In the genomic region with DNA sequence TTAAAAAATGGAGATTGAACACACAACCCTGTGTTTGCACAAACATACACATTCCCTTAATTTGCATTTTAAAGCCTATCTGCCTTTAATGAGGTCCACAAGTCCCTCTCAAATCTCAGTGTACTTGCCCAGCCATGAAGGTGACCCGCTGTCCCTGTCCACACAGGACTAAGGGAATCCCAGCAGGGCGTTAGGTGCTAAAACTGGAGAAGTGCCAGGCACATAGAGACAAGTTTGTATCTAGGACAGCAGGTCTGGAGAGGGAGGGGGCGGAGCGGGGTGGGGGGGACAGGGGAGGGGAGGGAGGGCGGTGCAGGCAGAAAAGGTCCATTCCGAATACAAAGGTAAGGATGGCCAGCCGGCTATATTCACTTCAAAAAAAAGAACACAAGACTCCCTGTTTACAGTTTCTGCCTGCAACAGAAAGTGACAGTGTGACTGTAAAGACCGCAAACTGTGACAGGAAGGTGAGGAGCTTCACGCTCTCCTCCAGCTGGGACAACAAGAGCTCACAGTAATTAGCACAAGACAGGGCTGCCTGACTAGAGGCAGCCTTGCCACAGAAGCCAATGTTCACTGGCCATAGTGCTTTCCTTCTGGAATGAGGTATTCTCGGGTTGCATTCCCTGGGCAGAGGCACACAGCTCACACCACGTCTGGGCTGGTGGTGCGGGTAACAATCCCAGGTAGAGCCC, we compare ENCODE assay signal across 10 mouse cellular contexts. TPM values are rescaled to one million over a fixed set of nuclear protein-coding genes. Genes with fewer than 3 reads are reported as not detected.
DNase-seq lines count a peak whose midpoint lies in the region; ATAC-seq and TF ChIP-seq lines count a peak whose summit lies in the region.
"Had no signal": no experiment of that assay in that cellular context is flagged by ENCODE, and none has a peak within 500 bp of the region (broad histone marks: within the 10 kb centered on the region; RNA-seq: fewer than 3 reads in every experiment).

No protein-coding gene starts in this region.

- no peak overlapping the region for H3K4me3 ChIP-seq in midbrain, embryonic 10.5 days
- no peak overlapping the region for H3K4me3 ChIP-seq in midbrain, postnatal 0 days (ENCODE audit: low read depth, low read length)
- no peak overlapping the region for H3K4me3 ChIP-seq in heart, embryonic 14.5 days (ENCODE audit: control insufficient read depth in 1 of 2, insufficient read depth in 1 of 2, low read depth in 1 of 2, low read length in 2 of 2)
- H3K4me3 ChIP-seq: embryonic facial prominence, embryonic 12.5 days had no signal

- no peak overlapping the region for H3K9ac ChIP-seq in midbrain, postnatal 0 days (replicated peaks; ENCODE audit: low read length, poor library complexity, severe bottlenecking)
- H3K9ac ChIP-seq in heart, embryonic 14.5 days (ENCODE audit: low read length) = no peak overlapping the region
- H3K9ac ChIP-seq: embryonic facial prominence, embryonic 12.5 days had no signal

- H3K36me3 ChIP-seq in midbrain, embryonic 10.5 days = no peaks in the 10 kb centered on the region
- no peaks in the 10 kb centered on the region for H3K36me3 ChIP-seq in midbrain, postnatal 0 days (ENCODE audit: insufficient read depth, low read length)
- H3K36me3 ChIP-seq in heart, embryonic 14.5 days (ENCODE audit: control insufficient read depth, insufficient read depth, low read length) = no peaks in the 10 kb centered on the region
- H3K36me3 ChIP-seq: embryonic facial prominence, embryonic 12.5 days had no signal

- 24% methylated on average over 12 of the region's 12 CpGs for WGBS in midbrain, embryonic 10.5 days
- 27% methylated on average over 12 of the region's 12 CpGs for WGBS in midbrain, postnatal 0 days
- 19% methylated on average over 11 of the region's 12 CpGs for WGBS in heart, embryonic 14.5 days

- peak; percentile 34 for DNase-seq in embryo, embryonic 11 days
- no peak for DNase-seq in embryo, embryonic 9.5 days (ENCODE audit: extremely low spot score)
- no peak for DNase-seq in midbrain, embryonic 10.5 days (ENCODE audit: low spot score)
- DNase-seq in midbrain, postnatal 0 days (ENCODE audit: low spot score) = no peak
- peak; percentile 65 to 89 for DNase-seq in kidney, postnatal 25 days
- DNase-seq in gastrocnemius, postnatal 14 days = no peak
- DNase-seq: B cell, adult 2 months had no signal

- peaks cover 46% of the 10 kb centered on the region for H3K4me1 ChIP-seq in midbrain, embryonic 10.5 days
- H3K4me1 ChIP-seq in midbrain, postnatal 0 days (ENCODE audit: insufficient read depth, low read length) = no peaks in the 10 kb centered on the region
- peaks cover 32 to 37% of the 10 kb centered on the region in 2 experiments for H3K4me1 ChIP-seq in heart, embryonic 14.5 days (ENCODE audit: control insufficient read depth in 2 of 2, insufficient read depth in 2 of 2, low read length in 2 of 2)

- TF ChIP-seq CTCF in midbrain, postnatal 0 days (IDR thresholded peaks at IDR 0.05) = no peak

- H3K27me3 ChIP-seq in midbrain, embryonic 10.5 days (ENCODE audit: low read depth, poor library complexity, severe bottlenecking) = no peaks in the 10 kb centered on the region
- H3K27me3 ChIP-seq in midbrain, postnatal 0 days (ENCODE audit: insufficient read depth, low read length) = no peaks in the 10 kb centered on the region
- H3K27me3 ChIP-seq in heart, embryonic 14.5 days (ENCODE audit: control insufficient read depth, insufficient read depth, low read length) = no peaks in the 10 kb centered on the region
- H3K27me3 ChIP-seq: embryonic facial prominence, embryonic 12.5 days had no signal

- H3K9me3 ChIP-seq in midbrain, embryonic 10.5 days (replicated peaks) = no peaks in the 10 kb centered on the region
- H3K9me3 ChIP-seq in midbrain, postnatal 0 days (ENCODE audit: low read length) = no peaks in the 10 kb centered on the region
- H3K9me3 ChIP-seq in heart, embryonic 14.5 days (ENCODE audit: control insufficient read depth, low read length) = no peaks in the 10 kb centered on the region
- H3K9me3 ChIP-seq: embryonic facial prominence, embryonic 12.5 days had no signal

- ATAC-seq in midbrain, postnatal 0 days (ENCODE audit: low FRiP score) = no peak
- ATAC-seq in heart, embryonic 14.5 days (ENCODE audit: insufficient number of reproducible peaks, insufficient read depth, low FRiP score, low read depth) = peak; percentile 62; the same call in 1 of the 2 replicates
- ATAC-seq in megakaryocyte-erythroid progenitor cell, adult 5-6 weeks (replicated peaks; ENCODE audit: low FRiP score, low TSS enrichment, poor library complexity, severe bottlenecking) = no peak

- no peak overlapping the region for H3K4me2 ChIP-seq in midbrain, postnatal 0 days (ENCODE audit: low read depth, low read length, poor library complexity, severe bottlenecking)
- peak overlapping the region; percentile 2 for H3K4me2 ChIP-seq in heart, embryonic 14.5 days (ENCODE audit: low read length)
- H3K4me2 ChIP-seq: embryonic facial prominence, embryonic 12.5 days had no signal

- 0 out of 2 replicates have a peak overlapping the region, but pooled peaks have one; percentile 2 for H3K27ac ChIP-seq in midbrain, embryonic 10.5 days (replicated peaks)
- H3K27ac ChIP-seq in midbrain, postnatal 0 days (ENCODE audit: low read depth, low read length) = no peak overlapping the region
- H3K27ac ChIP-seq in heart, embryonic 14.5 days (replicated peaks in 1 of 2; ENCODE audit: control insufficient read depth in 1 of 2, insufficient read depth in 1 of 2, low read depth in 2 of 2, low read length in 2 of 2) = peak overlapping the region; percentile 55 to 69; a peak in 3 of 4 replicates
- H3K27ac ChIP-seq: embryonic facial prominence, embryonic 12.5 days had no signal

- intact Hi-C loops in gastrocnemius, postnatal 14 days (cut with DNase I; ENCODE audit: low total_unique reads) = loop anchor here (10.0 kb wide), 1 partner anchor 373 kb away; no protein-coding TSS in a partner anchor

RNA-seq across cellular contexts. Expression of a gene that starts 47.6 kb away (rescaled TPM):
- 1.7 and 1.9 TPM in 2 replicates for polyA plus RNA-seq in midbrain, embryonic 10.5 days (2016; fragmentation: Nextera tagmentation; extraction: Ambion mirVana)
- total RNA-seq in midbrain, postnatal 0 days (2014; rRNA removed) = 2.2 and 3.1 TPM in 2 replicates
- polyA plus RNA-seq in midbrain, postnatal 0 days (2015; fragmentation: Nextera tagmentation; extraction: Ambion mirVana) = 1.4 and 2.4 TPM in 2 replicates
- polyA plus RNA-seq in heart, embryonic 14.5 days (2014; fragmentation: Nextera tagmentation; extraction: Ambion mirVana) = 0.44 and 0.49 TPM in 2 replicates
- not detected in 2 replicates for total RNA-seq in megakaryocyte-erythroid progenitor cell, adult 5-6 weeks (2014; fragmentation: Nextera tagmentation)
- not detected in 2 replicates for total RNA-seq in megakaryocyte-erythroid progenitor cell, adult 5-6 weeks (2017)
- 1 to 10 TPM; 2.3 to 2.5 TPM for total RNA-seq in gastrocnemius, postnatal 14 days (2021)

Comparison
In these comparisons a context has a peak if more than half of its experiments do, and no peak if none do; other contexts are left out.
1. DNase-seq: peak in embryo, embryonic 11 days (single experiment) and kidney, postnatal 25 days (2 of 2); none in embryo, embryonic 9.5 days (single experiment), midbrain, embryonic 10.5 days (single experiment), midbrain, postnatal 0 days (single experiment) and gastrocnemius, postnatal 14 days (single experiment).